Mouse (Mus musculus): ENCODE measurements around the gene Zer1. TPM values are rescaled to one million over a fixed set of nuclear protein-coding genes. Genes with fewer than 3 reads are reported as not detected.
A peak's percentile ranks its signal among the peaks of the same experiment; 100 is the strongest.

Zer1 gene
- 7.2 TPM for polyA plus RNA-seq (2012; fragmentation: generic; extraction: Trizol)
- long read RNA-seq, experiment 1, partial matches to known transcripts: 4 of 4 reads
- long read RNA-seq, experiment 1, other reads (novel, unspliced or antisense): 0 of 4 reads
- long read RNA-seq, experiment 2, partial matches to known transcripts: 2 of 6 reads
- long read RNA-seq, experiment 2, other reads (novel, unspliced or antisense): 4 of 6 reads

DNA sequence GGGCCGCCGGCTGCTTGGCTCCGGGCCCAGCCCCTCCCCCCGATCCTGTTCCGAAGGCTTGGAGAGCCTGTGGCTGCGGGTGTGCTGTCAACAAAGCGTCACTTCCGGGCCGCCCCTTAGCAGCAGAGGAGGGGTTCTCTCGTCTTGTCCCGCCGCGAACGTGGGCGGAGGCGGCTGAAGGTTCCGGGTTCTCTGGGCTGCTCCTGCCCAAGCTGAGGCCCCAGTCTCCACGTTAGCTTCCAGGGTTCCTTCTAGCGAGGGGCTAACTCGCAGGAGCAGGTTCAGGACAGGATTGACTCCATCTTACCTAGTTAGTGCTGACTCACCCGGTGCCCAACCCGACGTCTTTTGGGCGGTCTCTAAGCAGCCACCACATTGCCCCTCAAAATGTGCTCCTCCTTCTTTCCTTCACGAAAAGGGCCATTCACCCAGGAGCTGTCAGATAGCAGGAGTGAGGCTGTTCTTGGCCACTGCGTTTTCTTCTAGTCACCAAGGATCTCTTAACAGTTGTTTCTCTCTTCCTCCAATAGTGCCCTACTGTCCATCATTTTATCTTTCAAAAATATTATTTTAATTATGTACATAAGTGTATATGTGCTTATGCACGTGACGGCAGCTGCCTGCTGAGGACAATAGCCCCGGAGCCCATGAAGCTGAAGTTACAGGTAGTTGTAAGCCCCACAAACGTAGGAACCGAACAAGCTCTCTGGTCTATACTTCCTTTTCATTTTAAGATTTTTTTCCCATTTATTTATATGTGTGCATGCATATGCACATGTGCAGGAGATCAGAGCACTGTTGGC is at the start of gene Zer1:
Zer1 (minus strand) TSS at position 114 of the 803 bp plus-strand sequence.
- no peak for TF ChIP-seq MYOD1 (IDR thresholded peaks at IDR 0.05; ENCODE audit: control insufficient read depth, insufficient read length, low read depth)
- peak; percentile 68 for TF ChIP-seq MAX (IDR thresholded peaks at IDR 0.05)
- peak within 1 kb of the TSS; percentile 59 for H3K4me3 ChIP-seq (ENCODE audit: insufficient read depth, poor library complexity, severe bottlenecking)
- no peaks in the 10 kb centered on the region for H3K36me3 ChIP-seq (ENCODE audit: control insufficient read depth, insufficient read depth)
- H3ac ChIP-seq (ENCODE audit: control insufficient read depth, insufficient read length, low read depth): peak within 1 kb of the TSS; percentile 92
- H3K79me2 ChIP-seq (ENCODE audit: control insufficient read depth, insufficient read depth): peaks cover 10% of the 10 kb centered on the region
- no peaks in the 10 kb centered on the region for H3K27me3 ChIP-seq (ENCODE audit: control insufficient read depth, insufficient read depth, insufficient read length)
- no peaks in the 10 kb centered on the region for H3K79me3 ChIP-seq (ENCODE audit: low read depth)

DNA sequence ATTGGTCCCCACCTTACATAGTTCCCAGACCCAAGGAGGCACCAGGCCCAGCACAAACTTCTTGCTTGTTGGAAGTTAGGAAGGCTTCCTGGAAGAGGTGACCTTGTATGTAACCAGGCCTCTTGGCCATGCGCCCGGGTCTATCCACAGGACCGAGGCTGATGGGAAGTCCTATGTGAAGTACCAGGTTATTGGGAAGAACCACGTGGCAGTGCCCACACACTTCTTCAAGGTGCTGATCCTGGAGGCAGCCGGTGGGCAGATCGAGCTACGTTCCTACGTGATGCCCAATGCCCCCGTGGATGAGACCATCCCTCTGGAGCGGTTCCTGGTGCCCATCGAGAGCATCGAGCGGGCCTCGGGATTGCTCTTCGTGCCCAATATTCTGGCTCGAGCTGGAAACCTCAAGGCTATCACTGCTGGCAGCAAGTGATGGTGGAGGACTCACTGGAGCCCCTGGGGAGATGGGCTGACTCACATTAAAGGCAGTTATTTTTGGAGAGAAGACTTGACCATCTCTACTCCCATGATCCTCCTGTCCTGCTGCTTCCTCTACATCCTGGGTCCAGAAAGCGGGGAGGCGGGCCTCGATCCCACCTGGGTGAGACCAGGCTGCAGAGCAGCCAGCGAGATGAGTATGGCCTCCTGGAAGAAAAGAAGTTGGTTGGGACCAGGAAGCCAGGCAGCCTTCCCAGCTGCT is 49.3 kb upstream of the Zer1 start:
- H3K79me3 ChIP-seq (ENCODE audit: low read depth): no peaks in the 10 kb centered on the region
- no peak overlapping the region for H3K4me3 ChIP-seq (ENCODE audit: insufficient read depth, poor library complexity, severe bottlenecking)
- H3ac ChIP-seq (ENCODE audit: control insufficient read depth, insufficient read length, low read depth): no peak overlapping the region
- TF ChIP-seq CTCF (IDR thresholded peaks at IDR 0.05; ENCODE audit: control insufficient read depth, insufficient read depth, insufficient read length): no peak
- no peak for TF ChIP-seq USF1 (IDR thresholded peaks at IDR 0.05; ENCODE audit: low read depth)
- no peak for TF ChIP-seq MAX (IDR thresholded peaks at IDR 0.05)
- TF ChIP-seq FOSL1 (IDR thresholded peaks at IDR 0.05; ENCODE audit: insufficient read depth, low read length, poor library complexity, severe bottlenecking): no peak
- TF ChIP-seq MYOD1 (IDR thresholded peaks at IDR 0.05; ENCODE audit: control insufficient read depth, insufficient read length, low read depth): no peak
- TF ChIP-seq MYOG (IDR thresholded peaks at IDR 0.05; ENCODE audit: control insufficient read depth, extremely low read depth, insufficient read length): no peak
- no peak for TF ChIP-seq CEBPB (IDR thresholded peaks at IDR 0.05; ENCODE audit: low read depth)
- peaks cover 15% of the 10 kb centered on the region for H3K79me2 ChIP-seq (ENCODE audit: control insufficient read depth, insufficient read depth)
- H3K36me3 ChIP-seq (ENCODE audit: control insufficient read depth, insufficient read depth): peaks cover 39% of the 10 kb centered on the region
- no peaks in the 10 kb centered on the region for H3K27me3 ChIP-seq (ENCODE audit: control insufficient read depth, insufficient read depth, insufficient read length)

DNA sequence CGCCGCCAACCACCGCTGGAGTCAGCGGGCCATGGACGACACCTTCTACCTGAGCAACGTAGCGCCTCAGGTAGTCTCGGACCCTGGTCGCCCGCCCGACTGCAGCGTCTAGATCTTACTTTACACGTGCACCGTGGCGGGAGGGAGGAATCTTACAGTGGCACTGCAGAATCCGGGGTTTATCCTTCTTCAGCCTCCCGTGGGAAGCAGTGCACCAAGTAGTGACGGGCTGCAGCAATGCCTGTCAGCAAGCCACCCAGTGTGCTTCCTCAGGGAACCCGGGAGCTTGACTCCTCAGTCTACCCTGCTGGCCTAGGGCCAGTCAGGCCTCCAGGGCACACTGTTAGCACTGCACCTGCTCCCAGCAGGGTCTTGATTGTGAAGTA is 47.6 kb upstream of the Zer1 start:
- Histone ChIP-seq H3K79me2 (ENCODE audit: control insufficient read depth, insufficient read depth) (peaks cover 4% of the 10 kb centered on the region), H3K27me3 (ENCODE audit: control insufficient read depth, insufficient read depth, insufficient read length) (no peaks in the 10 kb centered on the region), H3K36me3 (ENCODE audit: control insufficient read depth, insufficient read depth) (peaks cover 39% of the 10 kb centered on the region), H3K79me3 (ENCODE audit: low read depth) (no peaks in the 10 kb centered on the region), H3K4me3 (ENCODE audit: insufficient read depth, poor library complexity, severe bottlenecking) (peak overlapping the region; percentile 31), H3ac (ENCODE audit: control insufficient read depth, insufficient read length, low read depth) (peak overlapping the region; percentile 64)
- TF ChIP-seq MAX (IDR thresholded peaks at IDR 0.05): no peak
- no peak for TF ChIP-seq CEBPB (IDR thresholded peaks at IDR 0.05; ENCODE audit: low read depth)
- no peak for TF ChIP-seq USF1 (IDR thresholded peaks at IDR 0.05; ENCODE audit: low read depth)
- no peak for TF ChIP-seq MYOG (IDR thresholded peaks at IDR 0.05; ENCODE audit: control insufficient read depth, extremely low read depth, insufficient read length)
- TF ChIP-seq MYOD1 (IDR thresholded peaks at IDR 0.05; ENCODE audit: control insufficient read depth, insufficient read length, low read depth): no peak
- TF ChIP-seq CTCF (IDR thresholded peaks at IDR 0.05; ENCODE audit: control insufficient read depth, insufficient read depth, insufficient read length): no peak
- TF ChIP-seq FOSL1 (IDR thresholded peaks at IDR 0.05; ENCODE audit: insufficient read depth, low read length, poor library complexity, severe bottlenecking): no peak

DNA sequence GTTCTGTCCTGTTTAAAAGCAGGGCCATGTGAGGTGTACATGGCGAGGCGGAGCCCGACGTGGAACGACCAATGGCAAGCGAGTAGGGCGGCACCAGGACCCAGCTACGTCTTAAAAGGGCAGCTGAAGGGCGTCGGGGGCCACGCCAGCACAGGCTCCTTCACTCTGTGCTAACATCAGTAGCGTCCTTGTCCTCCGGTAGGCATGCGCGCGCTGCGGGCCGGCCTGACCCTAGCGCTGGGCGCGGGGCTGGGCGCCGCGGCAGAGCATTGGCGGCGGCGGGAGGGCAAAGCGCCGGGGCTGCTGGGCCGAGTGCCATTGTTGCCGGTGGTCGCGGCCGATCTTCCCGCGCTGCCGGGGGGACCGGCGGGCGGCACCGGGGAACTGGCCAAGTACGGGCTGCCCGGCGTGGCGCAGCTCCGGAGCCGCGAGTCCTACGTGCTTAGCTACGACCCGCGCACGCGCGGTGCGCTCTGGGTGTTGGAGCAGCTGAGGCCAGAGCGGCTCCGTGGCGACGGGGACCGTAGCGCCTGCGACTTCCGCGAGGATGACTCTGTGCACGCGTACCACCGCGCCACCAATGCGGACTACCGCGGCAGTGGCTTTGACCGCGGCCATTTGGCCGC is 47.1 kb upstream of the Zer1 start, which contains the start of gene Endog:
Endog (plus strand) TSS at position 123 of the 626 bp plus-strand sequence.
- no peaks in the 10 kb centered on the region for H3K79me2 ChIP-seq (ENCODE audit: control insufficient read depth, insufficient read depth)
- H3K4me3 ChIP-seq (ENCODE audit: insufficient read depth, poor library complexity, severe bottlenecking): peak within 1 kb of the TSS; percentile 31
- no peak for TF ChIP-seq MAX (IDR thresholded peaks at IDR 0.05)
- peaks cover 34% of the 10 kb centered on the region for H3K36me3 ChIP-seq (ENCODE audit: control insufficient read depth, insufficient read depth)
- H3ac ChIP-seq (ENCODE audit: control insufficient read depth, insufficient read length, low read depth): peak within 1 kb of the TSS; percentile 64
- no peaks in the 10 kb centered on the region for H3K79me3 ChIP-seq (ENCODE audit: low read depth)
- H3K27me3 ChIP-seq (ENCODE audit: control insufficient read depth, insufficient read depth, insufficient read length): no peaks in the 10 kb centered on the region

DNA sequence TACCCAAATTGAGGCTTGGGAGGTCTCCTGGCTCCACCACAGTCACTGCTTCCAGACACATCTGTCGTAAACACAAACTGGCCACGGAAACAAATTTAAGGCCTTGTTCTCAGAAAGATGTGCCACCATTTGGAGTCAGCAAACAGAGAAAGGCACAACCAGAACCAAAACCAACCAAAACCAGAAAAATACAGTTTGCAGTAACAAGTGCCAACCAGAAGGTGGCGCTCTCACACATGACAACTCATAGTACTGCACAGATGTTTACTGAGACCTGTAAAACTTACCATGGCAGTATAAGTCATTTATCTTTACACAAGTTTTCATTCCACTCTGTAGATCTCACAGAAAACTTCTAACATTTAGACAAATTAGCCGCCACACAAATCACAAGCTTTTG is 42.3 kb upstream of the Zer1 start:
- Histone ChIP-seq H3K27me3 (ENCODE audit: control insufficient read depth, insufficient read depth, insufficient read length) (no peaks in the 10 kb centered on the region), H3K4me3 (ENCODE audit: insufficient read depth, poor library complexity, severe bottlenecking) (no peak overlapping the region), H3K36me3 (ENCODE audit: control insufficient read depth, insufficient read depth) (no peaks in the 10 kb centered on the region), H3K79me2 (ENCODE audit: control insufficient read depth, insufficient read depth) (no peaks in the 10 kb centered on the region), H3ac (ENCODE audit: control insufficient read depth, insufficient read length, low read depth) (no peak overlapping the region), H3K79me3 (ENCODE audit: low read depth) (no peaks in the 10 kb centered on the region)
- TF ChIP-seq MYOD1 (IDR thresholded peaks at IDR 0.05; ENCODE audit: control insufficient read depth, insufficient read length, low read depth) (no peak), MAX (IDR thresholded peaks at IDR 0.05) (no peak), CTCF (IDR thresholded peaks at IDR 0.05; ENCODE audit: control insufficient read depth, insufficient read depth, insufficient read length) (no peak), MYOG (IDR thresholded peaks at IDR 0.05; ENCODE audit: control insufficient read depth, extremely low read depth, insufficient read length) (no peak), USF1 (IDR thresholded peaks at IDR 0.05; ENCODE audit: low read depth) (no peak), FOSL1 (IDR thresholded peaks at IDR 0.05; ENCODE audit: insufficient read depth, low read length, poor library complexity, severe bottlenecking) (no peak), CEBPB (IDR thresholded peaks at IDR 0.05; ENCODE audit: low read depth) (no peak)

Measured in C2C12 (cell line).